Mouse (Mus musculus) gastrocnemius, postnatal 36 days (tissue): ENCODE results near the gene Trp53i11. TPM values are rescaled to one million over a fixed set of nuclear protein-coding genes. Genes with fewer than 3 reads are reported as not detected.
A peak's percentile ranks its signal among the peaks of the same experiment; 100 is the strongest.

Experiments
- DNase-seq, 2 experiments: peaks; one replicate each; pipeline ENCODE4 v3.0.0; 2022
- intact Hi-C: fragments of 180-260 bp; cut with DNase I; formaldehyde crosslinking; loops from one replicate; pipeline ENCODE4 v1.15.1; 2025
- long read RNA-seq, 2 experiments: library from polyadenylated mRNA; stranded (forward); transcript quantifications; one replicate each; pipeline ENCODE4 v2.0.0; 2021
- total RNA-seq, 2 experiments: library from RNA; stranded (reverse); gene quantifications; 2 replicates each; pipeline ENCODE4 v1.2.3; 2021

The Trp53i11 gene
- total RNA-seq: 1 to 10 TPM; 4.7 to 8.0 TPM
- long read RNA-seq, experiment 1, partial matches to known transcripts: 0 of 2 reads
- long read RNA-seq, experiment 1, other reads (novel, unspliced or antisense): 1 of 2 reads
- long read RNA-seq, experiment 2, transcript Trp53i11-201 (8 exons, 2,654 nt): major isoform, 5 of 9 reads
- long read RNA-seq, experiment 2, partial matches to known transcripts: 0 of 9 reads
- long read RNA-seq, experiment 2, other reads (novel, unspliced or antisense): 3 of 9 reads

DNA sequence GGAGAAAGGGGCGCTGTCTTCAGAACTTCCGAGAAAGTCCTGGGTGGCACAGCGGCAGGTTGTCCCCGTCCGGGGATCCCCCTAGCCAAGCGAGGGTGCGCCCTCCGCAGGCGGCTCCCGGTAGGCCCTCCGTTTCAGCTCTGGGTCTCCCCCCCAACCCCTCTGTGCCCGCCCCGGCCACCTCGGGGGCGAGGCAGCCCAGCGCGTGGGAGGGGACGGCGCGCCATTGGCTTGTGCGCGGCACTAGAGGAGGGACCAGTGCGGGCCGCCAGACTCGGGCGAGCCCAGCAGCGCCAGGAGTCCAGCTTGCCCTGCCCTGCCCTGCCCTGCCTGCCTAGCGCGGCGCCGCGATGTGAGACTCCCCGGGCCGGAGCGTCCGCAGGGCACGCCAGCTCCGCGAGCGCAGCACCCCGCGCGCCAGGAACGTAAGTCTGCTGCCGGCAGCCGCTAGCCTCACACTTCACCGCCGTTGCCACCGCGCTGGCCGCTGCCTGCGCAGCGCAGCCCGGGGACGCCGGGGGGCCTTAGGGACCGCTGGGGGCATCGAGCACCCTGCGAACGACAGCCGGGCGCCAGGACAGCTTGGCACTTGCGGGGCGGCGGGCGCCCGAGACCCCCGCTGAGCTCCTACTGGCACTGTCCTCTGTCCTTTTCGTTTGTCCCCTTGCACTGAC is at the start of gene Trp53i11:
Gene Trp53i11 (plus strand): TSS at position 226 of the 674 bp plus-strand sequence.
- intact Hi-C loops: loop anchor here (5.0 kb wide), 1 partner anchor 60 kb away; no protein-coding TSS in a partner anchor
- peak; percentile 68 to 73 for DNase-seq

DNA sequence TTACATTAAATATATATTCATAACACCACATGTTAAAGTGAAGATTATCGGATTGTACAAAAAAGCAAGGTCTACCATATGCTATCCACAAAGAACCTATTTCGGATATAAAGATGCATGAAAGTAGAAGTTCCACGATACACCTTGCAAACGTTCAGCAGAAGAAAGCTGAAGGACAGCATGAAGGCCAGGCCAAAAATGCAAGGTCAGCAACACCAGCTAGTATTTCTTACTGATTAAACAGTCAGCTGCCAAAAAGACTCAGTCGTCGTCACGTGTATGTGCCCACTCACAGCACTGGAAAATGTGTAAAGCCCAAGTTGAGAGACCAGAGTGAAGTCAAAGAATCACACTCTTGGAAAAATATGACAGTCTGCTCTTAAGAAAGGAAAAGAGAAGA is 47.9 kb upstream of the Trp53i11 start:
- intact Hi-C loops: no loop called here
- no peak for DNase-seq

DNA sequence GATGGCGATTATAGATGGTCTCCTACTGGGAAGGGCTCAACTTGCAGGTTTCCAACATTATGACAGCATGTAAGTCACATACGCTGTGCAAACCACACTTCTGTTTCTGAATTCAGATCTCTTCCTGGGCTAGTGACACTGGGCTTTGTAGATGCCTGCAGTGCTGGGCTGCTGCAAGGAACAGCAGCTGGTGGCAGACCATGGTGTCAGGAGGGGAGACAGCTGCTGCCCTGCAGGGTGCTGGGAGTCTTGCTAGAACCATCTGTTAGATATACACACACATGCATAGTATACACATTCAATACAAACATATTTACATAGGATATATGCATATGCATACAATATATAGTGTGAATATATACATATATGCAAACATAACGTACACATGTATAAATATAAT is 46.0 kb upstream of the Trp53i11 start:
- intact Hi-C loops: no loop called here
- DNase-seq: no peak

DNA sequence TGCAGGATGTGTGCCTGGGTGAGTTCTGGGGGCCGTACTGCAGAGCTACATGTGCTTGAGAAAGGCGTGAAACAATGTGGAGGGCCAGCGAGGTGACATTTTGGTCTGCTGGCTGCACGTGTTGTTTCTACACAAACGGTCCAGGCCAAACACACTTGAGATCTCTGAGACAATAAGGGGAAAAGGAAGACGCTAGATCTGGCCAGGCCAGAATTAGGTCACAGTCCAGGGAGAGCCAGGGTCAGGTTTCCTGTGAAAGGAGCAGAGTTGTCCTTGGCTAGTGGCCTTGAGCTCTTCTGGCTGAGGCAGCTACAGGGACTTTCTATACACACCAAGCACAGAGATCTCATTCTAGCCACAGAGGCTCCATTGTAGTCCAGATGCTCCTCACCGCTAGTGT is 44.7 kb upstream of the Trp53i11 start:
- intact Hi-C loops: no loop called here

DNA sequence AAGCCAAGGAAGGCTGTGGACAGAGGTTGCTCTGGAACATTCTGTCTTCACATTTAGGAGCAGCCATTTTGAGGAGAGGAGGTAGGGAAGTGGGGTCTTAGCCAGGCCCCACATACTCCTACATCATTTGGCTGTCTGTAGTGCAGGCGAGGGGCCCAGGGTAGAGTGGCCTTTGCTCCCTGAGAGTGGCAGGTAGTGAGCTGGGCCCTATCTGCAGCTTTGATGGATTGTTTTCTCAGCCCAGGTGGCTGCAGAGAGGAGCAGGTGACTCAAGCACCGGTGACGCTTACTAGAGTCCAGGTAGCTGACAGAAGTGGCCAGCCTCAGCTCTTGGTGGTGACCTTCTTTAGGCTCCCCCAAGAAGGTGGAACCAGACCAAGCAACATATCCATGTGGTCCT is 43.2 kb upstream of the Trp53i11 start:
- DNase-seq: no peak
- intact Hi-C loops: no loop called here

More for the DNA sequence above, 44.7 kb upstream of the Trp53i11 start:
- DNase-seq: peak in 1 of 2 experiments; percentile 18

DNA sequence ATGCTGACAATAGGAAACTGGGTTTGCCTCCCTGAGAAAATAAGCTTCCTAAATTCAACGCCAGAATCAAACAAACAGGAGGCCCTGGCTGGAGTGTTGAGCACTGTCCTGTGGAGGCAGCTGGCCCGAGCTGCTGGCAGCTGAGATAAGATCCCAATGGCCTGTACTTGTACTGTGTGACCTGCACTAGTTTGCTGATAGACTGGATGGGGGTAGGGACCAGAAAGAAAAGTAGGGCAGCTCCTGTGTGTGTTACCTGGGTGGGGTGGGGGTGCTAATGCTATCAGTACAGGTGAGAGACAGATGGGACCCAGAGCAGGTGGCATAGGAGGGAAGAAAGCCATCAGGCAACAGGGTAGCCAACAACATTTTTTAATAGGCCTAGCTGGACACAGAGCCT is 37.3 kb upstream of the Trp53i11 start:
- no peak for DNase-seq
- intact Hi-C loops: no loop called here

DNA sequence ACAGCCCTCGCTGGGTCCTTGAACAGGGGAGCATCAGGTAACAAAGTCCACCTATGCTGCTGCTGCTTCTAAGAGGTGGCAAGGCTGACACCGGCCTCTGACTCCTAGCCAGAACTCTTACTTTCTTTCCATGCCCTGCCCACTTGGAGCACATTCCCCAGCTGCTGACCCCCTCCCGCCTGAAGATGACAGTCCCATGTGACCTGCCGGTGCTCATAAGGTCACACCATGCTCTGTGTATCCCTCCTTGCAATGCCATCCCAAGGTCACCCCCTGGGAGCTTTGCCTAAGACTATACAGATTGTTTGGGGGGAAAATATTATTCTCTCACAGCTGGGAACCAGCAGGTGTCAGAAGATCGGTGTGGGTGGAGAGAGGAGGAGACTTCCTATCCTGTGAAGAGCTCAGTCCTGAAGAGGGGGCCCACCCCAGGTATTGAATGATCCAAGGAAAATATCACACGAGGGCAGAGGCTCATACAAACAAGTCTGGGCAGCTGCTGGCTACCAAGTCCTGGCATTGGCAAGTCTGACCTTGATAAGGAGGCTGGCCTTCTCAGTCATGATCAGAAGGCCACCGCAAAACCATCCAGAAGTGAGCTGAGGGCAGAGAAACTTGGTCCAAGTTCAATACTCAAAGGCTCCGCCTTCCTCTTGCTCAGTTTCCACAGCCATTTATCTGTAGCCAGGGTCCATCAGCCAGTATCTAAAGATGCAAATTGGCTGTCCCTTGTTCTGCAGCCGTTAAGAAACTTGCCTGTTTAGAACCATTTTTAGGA is 36.5 kb upstream of the Trp53i11 start:
- intact Hi-C loops: no loop called here
- DNase-seq: no peak

DNA sequence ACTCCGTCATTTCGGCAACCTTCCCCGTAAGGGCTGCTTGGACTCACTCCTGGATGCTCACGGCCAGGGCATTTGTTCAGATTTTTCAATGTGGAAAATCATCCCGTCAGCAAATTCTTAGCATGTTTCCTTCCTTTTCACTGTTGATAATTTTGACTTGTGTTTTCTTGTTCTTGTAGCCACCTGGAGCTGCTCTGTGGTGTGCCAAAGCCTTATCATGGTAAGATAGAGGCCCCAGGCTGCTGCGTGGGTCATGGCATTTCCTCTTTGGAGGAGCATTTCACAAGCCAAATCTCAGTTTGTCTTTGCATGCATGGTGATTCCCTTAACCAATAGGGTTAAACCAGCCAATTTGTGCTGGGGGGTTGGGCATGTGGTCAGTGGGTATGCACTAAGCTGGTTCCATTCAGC is 35.2 kb upstream of the Trp53i11 start:
- no peak for DNase-seq
- intact Hi-C loops: no loop called here

DNA sequence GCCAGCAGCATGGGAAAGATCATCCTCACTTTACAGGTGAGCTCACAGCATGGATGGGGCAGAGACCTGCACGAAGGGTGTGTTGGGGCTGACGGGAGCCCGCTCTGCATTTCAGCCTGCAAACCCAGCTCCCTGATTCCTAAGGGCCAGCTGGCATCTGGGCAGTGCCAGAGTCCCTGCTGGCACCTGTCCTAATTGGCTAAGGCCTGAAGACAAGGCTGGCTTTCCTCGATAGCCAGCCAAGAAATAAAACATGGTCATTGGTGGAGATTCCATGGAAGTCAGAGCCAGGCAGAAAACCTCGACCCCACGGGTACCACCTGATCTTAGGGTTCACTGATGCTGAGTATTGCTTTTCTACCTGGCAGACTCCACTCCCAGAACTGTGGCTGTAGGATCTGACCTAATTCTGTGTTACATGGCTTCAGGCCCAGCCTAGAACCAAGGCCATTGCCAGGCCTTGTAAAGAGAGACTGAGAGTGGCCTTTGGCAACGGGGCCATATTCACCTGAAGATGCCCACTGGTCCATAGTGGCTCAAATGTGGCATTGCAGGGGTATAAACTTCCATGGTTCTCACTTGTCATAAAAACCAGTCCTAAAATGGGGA is 34.4 kb upstream of the Trp53i11 start:
- intact Hi-C loops: no loop called here
- DNase-seq: no peak

DNA sequence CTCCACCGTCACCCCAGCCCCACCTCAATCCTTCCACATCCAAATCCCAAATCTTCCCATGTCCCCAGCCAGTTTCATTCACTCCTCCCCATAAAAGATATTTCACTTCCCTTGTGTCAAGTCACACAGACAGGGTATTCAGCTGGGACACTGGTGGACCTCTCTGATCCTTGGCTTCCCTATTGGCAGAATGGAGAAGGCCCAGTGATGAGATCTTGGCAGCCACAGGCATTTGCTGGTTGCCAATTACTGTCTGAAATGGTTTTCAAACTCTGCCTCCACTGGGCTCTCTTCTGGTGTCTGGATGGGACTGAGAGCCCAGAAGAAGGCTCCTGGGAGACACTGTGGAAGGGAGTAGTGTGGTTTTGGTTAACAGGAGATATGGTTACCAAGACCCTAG is 33.5 kb upstream of the Trp53i11 start:
- no peak for DNase-seq
- intact Hi-C loops: no loop called here

DNA sequence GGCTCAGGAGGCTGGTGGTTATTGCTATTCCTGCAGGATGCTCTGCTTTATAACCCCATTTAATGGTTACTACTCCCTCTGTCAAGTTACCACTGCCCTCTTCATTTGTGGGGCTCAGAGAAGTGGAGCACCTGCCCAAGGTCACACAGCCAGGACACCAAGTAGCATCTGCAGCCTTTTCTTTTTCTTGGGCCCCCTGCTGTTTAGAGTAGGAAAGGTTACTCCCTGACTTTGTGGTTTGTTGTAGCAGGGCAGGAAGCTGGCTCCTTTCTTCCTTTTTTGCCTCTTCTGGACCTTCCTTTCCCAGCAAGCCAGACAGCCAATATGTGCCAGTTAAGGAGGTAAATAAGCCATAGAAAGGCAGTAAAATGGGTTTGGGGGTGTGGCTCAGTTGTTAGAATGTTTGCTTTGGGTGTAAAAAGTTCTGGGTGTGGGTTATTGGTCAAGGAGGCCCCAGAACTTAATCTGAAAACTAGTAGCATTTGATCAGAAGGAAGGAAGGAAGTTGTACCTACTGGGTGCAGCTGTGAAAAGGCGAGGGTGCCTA is 32.8 kb upstream of the Trp53i11 start:
- intact Hi-C loops: no loop called here

DNA sequence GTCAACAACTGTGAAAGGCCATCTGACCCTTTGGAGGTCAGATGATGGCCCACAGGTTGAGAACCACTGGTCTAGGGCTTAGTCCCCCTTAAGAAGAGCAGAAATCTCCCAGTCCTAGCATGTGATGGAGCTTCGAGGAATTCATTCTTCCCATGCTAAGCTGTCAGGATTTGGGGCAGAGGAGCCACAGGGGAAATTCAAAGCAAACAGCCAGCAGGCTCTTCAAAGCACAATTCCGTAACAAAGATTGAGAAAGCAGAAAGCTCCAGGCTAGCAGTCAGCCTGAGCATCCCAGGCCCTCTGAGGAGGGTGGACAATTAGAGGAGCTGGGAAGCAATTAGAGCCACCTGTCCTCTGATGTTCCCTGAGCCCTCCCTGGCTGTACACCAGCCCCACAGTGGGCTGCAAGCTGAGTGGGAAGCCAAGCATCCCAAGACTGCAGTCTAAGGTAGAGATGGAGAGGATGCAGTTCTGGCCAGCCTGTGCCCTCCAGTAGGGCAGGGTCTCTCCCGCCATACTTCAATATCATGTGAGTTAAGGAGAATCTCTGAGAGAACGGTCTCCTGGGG is 26.8 kb upstream of the Trp53i11 start:
- intact Hi-C loops: no loop called here
- no peak for DNase-seq

More for the DNA sequence above, 32.8 kb upstream of the Trp53i11 start:
- no peak for DNase-seq

DNA sequence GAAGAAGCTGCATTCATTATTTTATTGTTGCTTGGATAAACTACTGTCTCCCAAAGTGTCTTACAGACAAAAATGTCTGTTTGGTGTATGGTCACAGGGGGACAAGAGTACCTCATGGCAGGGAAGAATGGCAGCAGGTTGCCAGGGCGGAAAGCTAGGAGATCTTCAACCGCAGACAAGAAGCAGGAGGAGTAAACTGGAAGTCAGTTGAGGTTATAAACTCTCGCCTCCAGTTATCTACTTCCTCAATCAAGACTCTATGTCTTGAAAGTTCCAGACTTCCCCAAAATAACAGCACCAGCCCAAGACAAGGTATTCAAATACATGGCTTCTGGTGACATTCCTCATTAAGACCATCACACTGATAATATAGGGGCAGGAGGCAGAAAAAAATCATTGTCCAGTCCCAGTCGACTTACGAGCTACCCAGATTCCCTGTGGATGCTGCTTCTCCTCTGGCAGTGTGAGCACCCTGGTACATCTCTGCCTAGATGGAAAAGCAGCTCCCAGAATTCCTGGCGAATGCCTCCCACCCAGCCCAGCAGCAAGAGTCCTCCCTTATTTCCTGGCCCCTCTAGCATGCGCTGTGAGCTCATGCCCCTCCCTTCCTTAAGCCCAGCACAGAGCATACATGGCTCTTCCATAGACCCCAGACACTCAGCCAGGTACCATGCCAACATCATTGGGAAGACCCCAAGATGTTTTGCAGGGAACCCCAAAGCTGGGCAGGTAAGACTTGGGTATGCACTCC is 25.3 kb upstream of the Trp53i11 start:
- no peak for DNase-seq
- intact Hi-C loops: no loop called here

DNA sequence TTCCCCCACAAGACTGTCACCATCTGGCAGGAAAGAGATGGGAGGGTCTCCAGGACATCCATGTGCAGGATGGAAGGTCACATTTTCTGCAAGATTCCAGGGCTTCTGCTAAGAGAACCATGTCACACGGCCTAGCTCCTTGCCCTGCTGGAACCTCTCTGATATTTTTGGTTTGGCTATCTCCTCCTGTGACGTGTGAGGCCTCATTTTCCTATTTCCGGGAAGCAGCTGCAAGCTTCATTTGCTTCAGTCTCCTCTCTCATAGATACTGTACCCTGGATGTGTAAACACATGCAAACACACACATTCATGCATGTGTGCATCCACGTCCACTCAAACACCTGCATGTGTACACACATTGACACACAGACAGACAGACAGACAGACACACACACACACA is 24.6 kb upstream of the Trp53i11 start:
- DNase-seq: no peak
- intact Hi-C loops: no loop called here

DNA sequence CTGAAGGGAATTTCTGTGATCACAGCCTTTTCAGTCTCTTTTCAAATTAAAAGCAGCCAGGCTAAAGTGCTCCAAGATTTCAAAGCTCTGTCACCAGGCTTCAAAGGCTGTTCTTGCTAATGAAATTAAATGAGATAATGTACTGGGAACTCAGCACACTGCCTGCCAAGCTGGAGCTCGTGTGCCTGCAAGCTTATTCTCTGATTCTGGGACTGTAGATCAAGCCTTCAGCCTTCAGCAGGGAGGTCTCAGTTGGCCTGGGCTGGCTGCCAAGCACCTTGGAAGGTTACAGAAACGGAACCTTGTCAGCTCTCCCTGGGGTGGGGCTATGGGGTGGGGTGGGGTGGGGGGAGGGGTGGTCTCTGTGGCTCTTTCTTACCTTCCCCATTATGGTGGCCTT is 24.0 kb upstream of the Trp53i11 start:
- intact Hi-C loops: no loop called here

DNA sequence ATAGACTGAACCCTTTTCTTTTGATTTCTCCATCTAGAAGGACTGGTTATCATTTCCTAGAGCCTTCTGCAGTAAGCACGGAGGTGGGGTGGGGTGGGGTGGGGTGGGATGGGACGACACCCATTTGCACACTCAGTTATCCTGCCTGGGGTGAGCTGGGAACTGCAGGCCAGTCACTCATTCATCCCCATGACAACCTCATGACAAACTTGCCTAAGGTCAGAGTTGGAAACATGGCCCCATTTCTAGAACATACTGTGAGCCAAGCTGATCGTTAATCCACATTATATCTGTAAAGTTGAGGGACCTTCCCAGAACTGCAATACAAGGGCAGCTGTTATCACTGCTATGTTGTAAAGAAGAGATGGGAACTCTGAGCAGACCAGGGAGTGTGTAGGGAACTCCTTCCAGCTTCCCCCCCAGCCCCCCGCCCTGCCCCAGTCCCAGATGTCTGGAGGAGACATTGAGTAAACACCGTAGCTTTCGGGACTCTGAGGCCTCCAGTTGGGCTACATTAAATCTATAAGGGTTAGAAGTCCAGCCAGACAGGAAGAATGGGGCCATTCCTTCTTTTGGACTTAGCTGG is 23.5 kb upstream of the Trp53i11 start:
- no peak for DNase-seq
- intact Hi-C loops: no loop called here

More for the DNA sequence above, 24.0 kb upstream of the Trp53i11 start:
- DNase-seq: no peak

DNA sequence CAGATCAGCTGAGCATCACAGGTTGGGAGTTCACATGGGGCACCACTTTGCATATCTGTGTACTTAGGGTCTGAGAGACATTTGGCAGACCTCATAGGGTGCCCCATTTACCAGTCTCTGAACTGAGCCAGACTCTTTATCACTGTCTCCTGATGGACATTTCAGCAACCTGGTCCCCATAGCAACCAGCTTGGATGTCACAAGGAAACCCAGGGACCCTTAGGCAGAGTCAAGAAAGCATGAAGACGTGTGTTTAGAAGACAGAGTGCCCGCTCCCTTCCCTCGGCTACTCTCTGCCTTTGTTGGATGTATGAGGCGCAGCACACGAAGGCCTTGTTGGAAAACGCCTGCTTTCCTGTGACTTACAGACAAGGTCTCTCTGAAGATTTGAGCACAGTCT is 21.1 kb upstream of the Trp53i11 start:
- DNase-seq: no peak
- intact Hi-C loops: no loop called here

DNA sequence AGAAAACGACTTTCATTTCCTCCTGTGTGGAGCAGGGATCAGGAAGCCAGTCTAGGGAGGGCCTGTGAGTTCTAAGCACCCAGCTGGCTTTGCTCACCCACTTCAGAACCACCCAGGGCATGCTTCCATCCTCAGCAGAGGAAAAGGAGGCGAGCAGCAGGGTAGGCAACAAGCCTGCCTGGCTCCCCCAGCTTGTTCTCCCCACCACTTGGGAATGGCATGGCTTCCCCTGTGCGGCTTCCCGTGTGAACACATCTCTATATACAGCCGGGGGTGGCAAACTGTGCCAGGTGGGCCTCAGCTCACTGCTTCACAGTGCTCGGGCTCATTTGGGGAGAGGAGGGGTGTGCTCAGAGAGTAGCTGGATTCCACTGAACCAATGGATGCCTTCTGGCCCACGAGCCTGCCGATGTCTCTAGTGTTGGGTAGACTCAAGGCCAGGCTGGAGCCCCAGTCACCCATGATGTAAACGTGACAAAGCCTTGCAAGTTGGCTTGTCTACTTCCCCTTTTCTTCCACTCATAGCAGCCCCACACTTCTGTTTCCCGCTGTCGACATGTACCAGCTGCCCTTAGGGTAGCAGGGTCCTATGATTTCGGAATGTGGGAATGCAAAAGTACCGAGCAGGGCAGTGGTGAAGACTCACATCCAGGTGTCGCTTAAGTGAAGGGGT is 20.5 kb upstream of the Trp53i11 start:
- DNase-seq: no peak
- intact Hi-C loops: no loop called here
